Mouse (Mus musculus): ENCODE measurements at regions not wholly inside any gene's neighbourhood (a gene's known extent, or its start where the extent isn't known, plus 50 kb on each side); places are given as distances from the start of the nearest gene placed in this dataset.
"Not testable (repeated sequence)": the region's sequence is repeated elsewhere in the genome, so short reads cannot be mapped to it uniquely, and the experiment has no call there.

GRCm38 (mm10) chr8:99763012-99763411 lies 346.7 kb upstream of the Cdh8 start:
- no peak for DNase-seq (ENCODE audit: low spot score)

- no peak for DNase-seq (ENCODE audit: low spot score)
Observed at GRCm38 (mm10) chr8:99736190-99736589, 319.9 kb upstream of the Cdh8 start.

GRCm38 (mm10) chr8:99724626-99725218 lies 308.5 kb upstream of the Cdh8 start:
- DNase-seq (ENCODE audit: low spot score): no peak

- DNase-seq (ENCODE audit: low spot score): no peak
Observed at GRCm38 (mm10) chr8:99718927-99719326, 302.7 kb upstream of the Cdh8 start.

- no peak for DNase-seq (ENCODE audit: low spot score)
Observed at GRCm38 (mm10) chr8:99681673-99682072, 265.4 kb upstream of the Cdh8 start.

GRCm38 (mm10) chr8:99679253-99679899 lies 263.1 kb upstream of the Cdh8 start:
- DNase-seq (ENCODE audit: low spot score): not testable (repeated sequence)

GRCm38 (mm10) chr8:99667693-99668092 lies 251.4 kb upstream of the Cdh8 start:
- not testable (repeated sequence) for DNase-seq (ENCODE audit: low spot score)

DNA sequence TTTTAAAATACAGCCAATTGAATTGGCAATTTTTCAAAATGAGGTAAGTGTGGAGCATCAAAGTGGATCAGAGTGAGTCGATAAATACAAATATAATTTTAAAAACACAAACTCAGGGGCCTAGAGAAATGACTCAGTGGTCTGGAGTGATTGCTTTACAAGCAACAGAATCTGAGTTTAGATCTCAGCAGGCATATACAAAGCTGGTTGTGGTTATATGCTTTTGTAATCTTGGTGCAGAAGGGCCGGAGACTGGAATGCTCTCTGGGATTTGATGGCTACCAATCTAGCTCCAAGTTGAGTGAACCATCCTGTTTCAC lies 235.0 kb upstream of the Cdh8 start:
- no peak for DNase-seq (ENCODE audit: low spot score)

GRCm38 (mm10) chr8:99650587-99651301 lies 234.5 kb upstream of the Cdh8 start:
- DNase-seq (ENCODE audit: low spot score): no peak

- DNase-seq (ENCODE audit: low spot score): peak; percentile 58
Observed at GRCm38 (mm10) chr8:99640543-99640942, 224.3 kb upstream of the Cdh8 start.

- not testable (repeated sequence) for DNase-seq (ENCODE audit: low spot score)
Observed at GRCm38 (mm10) chr8:99630958-99631357, 214.7 kb upstream of the Cdh8 start.

DNA sequence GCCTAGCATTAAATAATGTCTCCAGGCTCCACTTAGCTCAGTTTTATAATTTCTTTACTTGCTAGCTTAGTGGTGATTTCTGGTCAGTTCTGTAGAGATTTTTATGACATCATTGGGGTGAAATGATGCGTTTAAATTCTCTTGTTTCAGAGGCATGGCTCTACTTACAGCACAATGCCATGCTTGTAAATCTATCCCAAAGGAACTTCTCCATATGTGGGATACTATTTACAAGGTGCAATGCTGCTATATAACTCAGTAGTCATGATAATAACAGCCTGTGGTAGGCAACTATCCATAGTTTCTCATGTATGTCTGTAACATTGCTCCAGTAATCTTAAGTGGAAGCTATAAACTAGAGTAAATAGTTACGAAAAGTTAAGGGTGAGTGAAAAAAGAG lies 205.4 kb upstream of the Cdh8 start:
- no peak for DNase-seq (ENCODE audit: low spot score)

DNA sequence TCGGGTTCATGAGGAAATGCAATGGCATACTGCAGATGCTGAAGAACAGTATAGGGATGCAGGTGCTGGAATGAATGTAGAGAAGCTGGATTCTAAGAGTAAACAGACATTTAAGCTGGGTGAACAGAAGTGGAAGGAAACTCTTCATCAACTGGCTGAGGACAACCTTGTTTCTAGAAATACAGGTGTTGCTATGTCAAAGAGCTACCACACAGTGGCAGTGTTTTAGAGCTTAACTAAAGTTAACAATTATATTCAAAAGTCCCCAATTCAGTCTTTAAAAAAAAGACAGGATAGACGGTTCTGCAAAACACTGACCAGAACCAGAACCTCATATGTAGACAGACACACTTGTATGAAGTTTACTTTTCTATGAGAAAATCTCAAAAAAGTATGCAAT lies 188.1 kb upstream of the Cdh8 start:
- peak; percentile 5 for DNase-seq (ENCODE audit: low spot score)

DNA sequence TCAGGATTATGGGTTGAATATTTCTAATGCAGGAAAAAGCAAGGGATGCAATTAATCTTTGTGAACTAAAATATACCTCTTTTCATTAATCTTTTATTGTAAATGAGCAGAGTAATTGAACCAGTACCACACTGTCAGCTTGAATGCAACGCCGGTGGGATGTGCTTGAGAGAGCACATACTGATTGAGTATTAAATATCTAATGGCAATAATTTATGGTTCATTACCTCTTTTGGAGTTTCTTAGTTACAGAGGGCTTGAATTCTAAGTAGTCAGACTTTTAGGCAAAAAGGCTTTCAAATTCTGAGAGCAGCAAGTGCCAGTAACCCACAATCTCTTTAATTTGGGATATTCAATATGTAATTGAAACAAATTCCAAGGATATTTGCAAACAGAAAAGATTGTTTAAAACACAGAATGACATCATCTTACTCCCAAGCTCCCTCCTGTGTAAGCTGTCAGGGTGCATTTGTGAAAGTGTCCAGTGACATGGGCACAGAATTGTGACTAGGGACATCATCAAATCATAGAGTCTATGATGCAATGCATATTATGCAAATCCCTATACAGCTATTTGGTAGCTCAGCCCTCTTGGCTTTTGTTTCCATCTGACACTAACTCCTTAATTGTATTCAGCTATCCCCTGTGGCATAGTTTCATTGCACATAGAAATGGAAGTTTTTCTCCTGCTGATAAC lies 175.2 kb upstream of the Cdh8 start:
- no peak for DNase-seq (ENCODE audit: low spot score)

GRCm38 (mm10) chr8:99544102-99544501 lies 127.8 kb upstream of the Cdh8 start:
- DNase-seq (ENCODE audit: low spot score): no peak

GRCm38 (mm10) chr8:99532686-99533415 lies 116.6 kb upstream of the Cdh8 start:
- no peak for DNase-seq (ENCODE audit: low spot score)

DNA sequence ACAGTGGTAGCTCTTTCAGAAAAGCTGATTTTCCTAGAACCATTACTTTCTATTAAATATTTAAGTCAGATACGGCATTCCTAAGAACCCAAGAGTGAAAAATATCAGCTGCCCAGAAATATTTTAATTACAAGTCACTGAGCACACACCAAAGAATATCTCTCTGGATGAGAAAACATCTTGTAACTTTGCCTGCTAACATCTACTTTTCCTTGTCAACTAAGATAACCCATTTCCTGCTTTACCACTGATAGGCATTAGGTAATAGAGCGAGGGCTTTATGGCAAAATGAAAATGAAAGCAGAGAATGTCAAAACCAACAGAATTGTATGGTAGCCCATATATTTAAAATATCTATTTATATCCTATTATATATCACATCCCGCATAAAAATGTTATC lies 85.8 kb upstream of the Cdh8 start:
- DNase-seq (ENCODE audit: low spot score): no peak
